Mouse (Mus musculus): Measurements from ENCODE around the gene Mpg. TPM values are rescaled to one million over a fixed set of nuclear protein-coding genes. Genes with fewer than 3 reads are reported as not detected.

Gene Mpg
- polyA plus RNA-seq (2015; fragmentation: Illumina TruSeq; extraction: RNeasy Lipid Tissue Mini Kit (QIAGEN cat#74804); ENCODE audit: low read depth, low replicate concordance): 21.7 TPM

DNA sequence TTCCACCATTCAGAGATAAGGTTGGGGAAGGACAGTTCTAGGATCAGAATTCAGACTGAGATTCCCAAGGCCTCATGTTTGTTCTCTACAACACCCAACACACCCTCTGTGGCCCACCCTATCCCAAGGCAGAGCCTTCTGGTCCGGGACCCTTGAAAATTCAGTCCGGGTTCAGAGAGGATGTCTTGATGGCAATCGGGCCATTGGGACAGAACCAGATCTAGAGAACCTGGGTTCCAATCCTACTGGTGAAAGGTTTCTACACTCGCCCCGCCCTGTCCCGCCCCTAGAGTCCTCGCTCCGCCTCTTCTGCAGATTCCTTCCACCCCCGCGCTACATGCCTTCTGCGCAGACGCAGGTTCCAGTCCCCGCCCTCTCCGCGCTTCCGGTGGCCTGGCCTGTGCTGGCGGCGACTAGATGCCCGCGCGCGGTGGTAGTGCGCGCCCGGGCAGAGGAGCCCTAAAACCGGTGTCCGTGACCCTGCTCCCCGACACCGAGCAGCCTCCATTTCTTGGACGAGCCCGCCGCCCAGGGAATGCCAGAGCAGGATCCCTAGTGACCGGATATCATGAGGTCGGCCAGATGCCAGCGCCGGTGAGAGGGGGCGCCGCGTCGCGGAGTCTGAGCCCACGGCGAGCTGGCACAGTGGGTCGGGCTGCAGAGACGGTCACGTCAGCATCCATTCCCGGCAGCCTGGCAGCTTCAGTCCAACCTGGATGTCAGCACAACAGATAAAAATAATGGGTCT lies at the start of gene Mpg:
Gene Mpg, plus strand, starts transcription at position 382 of the 748 bp plus-strand sequence.

DNA sequence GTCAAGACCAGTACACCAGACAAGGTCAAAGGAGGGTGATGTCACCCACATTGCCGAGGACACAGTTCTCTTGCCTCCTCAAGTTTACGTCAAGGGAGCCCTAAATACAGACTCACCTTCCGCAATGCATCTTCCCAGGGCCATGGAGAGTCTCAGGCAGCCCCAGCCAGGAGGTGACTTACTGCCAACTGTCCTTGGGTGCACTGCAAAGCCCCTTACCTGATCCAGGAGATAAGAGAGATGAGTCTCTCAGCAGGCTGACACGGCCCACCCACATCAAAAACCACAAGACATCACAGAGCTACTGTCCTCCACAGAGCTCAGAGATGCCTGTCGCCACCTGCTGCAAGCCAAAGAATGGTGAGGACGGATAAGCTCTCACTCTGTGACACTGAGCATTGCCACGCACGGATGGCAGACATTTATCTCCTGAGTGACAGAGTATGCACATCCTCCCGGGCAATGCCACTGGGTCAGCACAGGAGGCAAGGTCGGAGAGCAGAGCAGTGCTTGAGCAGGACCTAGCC lies 26.2 kb upstream of the Mpg start, which contains the start of gene Il9r:
Gene Il9r, minus strand, starts transcription at position 205 of the 527 bp plus-strand sequence.

DNA sequence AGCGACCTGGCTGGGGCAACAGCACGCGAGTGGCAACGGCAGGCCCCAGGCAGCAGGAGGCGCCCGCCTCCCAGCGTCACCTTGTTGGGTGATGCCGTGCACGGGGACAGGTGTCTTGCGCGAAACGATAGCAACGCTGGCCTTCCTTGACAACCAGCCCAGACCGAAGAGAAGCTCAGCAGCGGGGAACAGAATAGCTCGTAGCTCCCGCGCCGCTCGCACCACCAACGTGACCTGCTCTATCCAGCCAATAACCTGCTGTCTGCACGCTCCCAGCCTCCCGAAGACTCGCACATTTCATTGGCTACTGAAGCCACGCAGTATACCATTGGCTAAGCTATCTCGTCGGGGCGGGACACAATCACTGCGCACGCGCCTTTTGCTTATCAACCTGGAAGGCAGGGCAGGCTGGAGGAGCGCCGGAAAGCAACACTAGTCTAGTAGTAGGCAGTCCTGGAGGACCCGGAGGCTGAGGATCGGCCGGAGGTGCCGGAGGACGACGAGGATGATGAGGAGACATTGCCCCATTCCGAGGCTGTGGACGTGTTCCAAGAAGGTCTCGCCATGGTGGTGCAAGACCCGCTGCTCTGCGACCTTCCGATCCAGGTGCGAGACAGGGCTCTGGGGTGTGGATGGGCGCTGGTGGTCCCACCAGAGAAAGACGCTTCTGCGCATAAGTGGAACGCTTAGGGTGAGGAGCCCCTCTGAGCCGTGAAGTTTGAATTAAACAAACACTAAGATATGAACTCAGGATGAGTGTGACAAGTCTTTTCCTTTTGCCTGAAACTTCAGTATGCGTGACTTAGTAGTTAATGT lies 21.0 kb upstream of the Mpg start, which contains the start of gene Snrnp25:
Gene Snrnp25, plus strand, starts transcription at position 358 of the 816 bp plus-strand sequence.

DNA sequence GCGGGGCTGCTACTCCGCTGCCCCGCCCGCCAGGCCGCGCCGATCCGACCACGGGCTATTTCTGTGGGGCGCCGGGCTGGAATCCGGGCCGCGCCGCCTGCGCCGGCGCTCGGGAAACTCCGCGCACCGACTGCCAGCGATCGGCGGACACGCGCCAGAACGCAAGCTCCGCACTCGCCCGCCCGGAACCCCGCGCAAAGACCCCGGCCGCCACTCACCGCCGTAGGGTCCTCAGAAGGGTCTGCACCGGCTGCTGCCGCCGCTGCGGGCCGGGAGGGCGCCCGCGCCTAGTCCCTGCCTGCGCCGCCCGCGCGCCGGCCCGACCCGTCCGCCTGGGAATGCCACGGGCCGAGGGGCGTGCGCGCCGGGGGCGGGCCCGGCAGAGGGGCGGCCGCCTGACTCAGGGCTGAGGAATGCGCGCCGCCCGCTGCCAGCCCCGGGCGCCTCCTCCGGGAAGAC lies 4.3 kb upstream of the Mpg start, which contains the start of gene Rhbdf1:
Gene Rhbdf1, minus strand, starts transcription at position 350 of the 459 bp plus-strand sequence.

GRCm38 (mm10) chr11:32267188-32267884 lies 41.0 kb downstream of the Mpg start, which contains the start of gene Nprl3:
Gene Nprl3, minus strand, starts transcription at chr11:32267707.

GRCm38 (mm10) chr11:32276347-32276746 lies 50.0 kb downstream of the Mpg start, which contains the start of gene Hba-x:
Gene Hba-x, plus strand, starts transcription at chr11:32276400.

Other genes starting within 250 kb of the Mpg start
- 742 TPM for gene Nsg2, start 226.0 kb upstream of the Mpg start, polyA plus RNA-seq (2015; fragmentation: Illumina TruSeq; extraction: RNeasy Lipid Tissue Mini Kit (QIAGEN cat#74804); ENCODE audit: low read depth, low replicate concordance)
- not detected for gene Il9r, start 26.2 kb upstream of the Mpg start, polyA plus RNA-seq (2015; fragmentation: Illumina TruSeq; extraction: RNeasy Lipid Tissue Mini Kit (QIAGEN cat#74804); ENCODE audit: low read depth, low replicate concordance)
- gene Snrnp25, start 21.1 kb upstream of the Mpg start, polyA plus RNA-seq (2015; fragmentation: Illumina TruSeq; extraction: RNeasy Lipid Tissue Mini Kit (QIAGEN cat#74804); ENCODE audit: low read depth, low replicate concordance): 47.0 TPM
- 8.0 TPM for gene Rhbdf1, start 4.2 kb upstream of the Mpg start, polyA plus RNA-seq (2015; fragmentation: Illumina TruSeq; extraction: RNeasy Lipid Tissue Mini Kit (QIAGEN cat#74804); ENCODE audit: low read depth, low replicate concordance)
- 30.2 TPM for gene Nprl3, start 41.2 kb downstream of the Mpg start, polyA plus RNA-seq (2015; fragmentation: Illumina TruSeq; extraction: RNeasy Lipid Tissue Mini Kit (QIAGEN cat#74804); ENCODE audit: low read depth, low replicate concordance)
- gene Hba-x, start 49.9 kb downstream of the Mpg start, polyA plus RNA-seq (2015; fragmentation: Illumina TruSeq; extraction: RNeasy Lipid Tissue Mini Kit (QIAGEN cat#74804); ENCODE audit: low read depth, low replicate concordance): not detected
- gene Hba-a1, start 57.0 kb downstream of the Mpg start, polyA plus RNA-seq (2015; fragmentation: Illumina TruSeq; extraction: RNeasy Lipid Tissue Mini Kit (QIAGEN cat#74804); ENCODE audit: low read depth, low replicate concordance): 449 TPM
- not detected for gene Hbq1b, start 60.5 kb downstream of the Mpg start, polyA plus RNA-seq (2015; fragmentation: Illumina TruSeq; extraction: RNeasy Lipid Tissue Mini Kit (QIAGEN cat#74804); ENCODE audit: low read depth, low replicate concordance)
- gene Hba-a2, start 70.0 kb downstream of the Mpg start, polyA plus RNA-seq (2015; fragmentation: Illumina TruSeq; extraction: RNeasy Lipid Tissue Mini Kit (QIAGEN cat#74804); ENCODE audit: low read depth, low replicate concordance): 651 TPM
- gene Hbq1a, start 73.6 kb downstream of the Mpg start, polyA plus RNA-seq (2015; fragmentation: Illumina TruSeq; extraction: RNeasy Lipid Tissue Mini Kit (QIAGEN cat#74804); ENCODE audit: low read depth, low replicate concordance): 1.5 TPM
- 7.1 TPM for gene Sh3pxd2b, start 121.3 kb downstream of the Mpg start, polyA plus RNA-seq (2015; fragmentation: Illumina TruSeq; extraction: RNeasy Lipid Tissue Mini Kit (QIAGEN cat#74804); ENCODE audit: low read depth, low replicate concordance)
- gene Ubtd2, start 228.9 kb downstream of the Mpg start, polyA plus RNA-seq (2015; fragmentation: Illumina TruSeq; extraction: RNeasy Lipid Tissue Mini Kit (QIAGEN cat#74804); ENCODE audit: low read depth, low replicate concordance): 39.6 TPM